Mouse (Mus musculus) CH12.LX (cell line): Measurements from ENCODE around the gene Pnldc1. TPM values are rescaled to one million over a fixed set of nuclear protein-coding genes. Genes with fewer than 3 reads are reported as not detected.

Experiments
- DNase-seq: peaks from one replicate; pipeline ENCODE4 v3.0.0-alpha.2; 2013; ENCODE audit errors: extremely low read depth
- H3K27ac ChIP-seq: 2 replicates; pipeline ENCODE4 v1.5.1; 2012; ENCODE audit warnings: low read depth, mild to moderate bottlenecking, control low read depth, moderate library complexity; ENCODE audit not compliant: insufficient read depth
- H3K27me3 ChIP-seq: replicated peaks from 2 replicates; pipeline ENCODE3; 2012; ENCODE audit warnings: inconsistent platforms
- H3K36me3 ChIP-seq, 2 experiments: replicated peaks in 1 of 2; 2 replicates each; pipeline versions ENCODE3 to v1.6.1; 2012; ENCODE audit warnings: inconsistent platforms in 1 of 2, low read length in 1 of 2, mild to moderate bottlenecking in 1 of 2, mixed read lengths in 1 of 2, moderate library complexity in 1 of 2; ENCODE audit not compliant: control insufficient read depth in 1 of 2, insufficient read depth in 1 of 2
- H3K4me1 ChIP-seq, 2 experiments: 2 replicates each; pipeline ENCODE4 v1.6.1; 2012; ENCODE audit warnings: inconsistent platforms in 1 of 2, moderate library complexity in 1 of 2; ENCODE audit not compliant: insufficient read depth in 2 of 2, control insufficient read depth in 1 of 2
- H3K4me2 ChIP-seq: 2 replicates; pipeline ENCODE4 v1.6.1; 2012; ENCODE audit warnings: low read depth, mild to moderate bottlenecking, control low read depth; ENCODE audit not compliant: poor library complexity, insufficient read depth, severe bottlenecking
- H3K4me3 ChIP-seq, 3 experiments: fragments of 150-350 bp in 1 of 3; sonication (generic) in 1 of 3; replicated peaks in 1 of 3; 2 replicates each; pipeline versions ENCODE3 to v1.5.1; 2011 to 2012; ENCODE audit warnings: low read depth in 2 of 3, low read length in 2 of 3, mild to moderate bottlenecking in 2 of 3, moderate library complexity in 2 of 3, control low read depth in 1 of 3, improper control_type of control experiment in 1 of 3, inconsistent platforms in 1 of 3, mixed read lengths in 1 of 3; ENCODE audit not compliant: poor library complexity in 1 of 3
- H3K79me2 ChIP-seq: replicated peaks from 2 replicates; pipeline ENCODE4 v1.6.1; 2012; ENCODE audit warnings: mild to moderate bottlenecking, moderate library complexity; ENCODE audit not compliant: control insufficient read depth, poor library complexity, insufficient read depth, severe bottlenecking; ENCODE audit errors: extremely low read depth
- H3K9ac ChIP-seq: 2 replicates; pipeline ENCODE4 v1.6.1; 2012; ENCODE audit warnings: low read depth, mild to moderate bottlenecking, control low read depth, moderate library complexity; ENCODE audit not compliant: insufficient read depth
- H3K9me3 ChIP-seq: replicated peaks from 2 replicates; pipeline ENCODE3; 2012; ENCODE audit warnings: low read length, inconsistent platforms, mixed read lengths
- EP300 ChIP-seq: IDR thresholded peaks from 2 replicates; pipeline ENCODE4 v1.6.1; 2011; ENCODE audit warnings: low read length, improper control_type of control experiment
- MAFK ChIP-seq: IDR thresholded peaks from 2 replicates; pipeline ENCODE4 v1.6.1; 2011; ENCODE audit warnings: low read length, improper control_type of control experiment; ENCODE audit not compliant: insufficient replicate concordance
- MAX ChIP-seq: IDR thresholded peaks from 2 replicates; pipeline ENCODE4 v1.6.1; 2011; ENCODE audit warnings: low read length, improper control_type of control experiment
- MAZ ChIP-seq: IDR thresholded peaks from 2 replicates; pipeline ENCODE4 v1.6.1; 2012; ENCODE audit warnings: low read depth, mild to moderate bottlenecking, inconsistent platforms, low read length, improper control_type of control experiment, moderate library complexity
- MXI1 ChIP-seq: IDR thresholded peaks from 2 replicates; pipeline ENCODE4 v1.6.1; 2011; ENCODE audit warnings: mild to moderate bottlenecking, low read depth, low read length, improper control_type of control experiment
- NRF1 ChIP-seq: IDR thresholded peaks from 2 replicates; pipeline ENCODE4 v1.6.1; 2014; ENCODE audit warnings: low read depth, mild to moderate bottlenecking, inconsistent platforms, low read length, improper control_type of control experiment, moderate library complexity
- PAX5 ChIP-seq: IDR thresholded peaks from 2 replicates; pipeline ENCODE4 v1.6.1; 2012; ENCODE audit warnings: low read length, inconsistent platforms, mixed read lengths
- POLR2A ChIP-seq: IDR thresholded peaks from 2 replicates; pipeline ENCODE4 v1.6.1; 2011; ENCODE audit warnings: low read depth, mild to moderate bottlenecking, improper control_type of control experiment, low read length
- RAD21 ChIP-seq: IDR thresholded peaks from 2 replicates; pipeline ENCODE4 v1.6.1; 2011; ENCODE audit warnings: low read depth, mild to moderate bottlenecking, low read length, improper control_type of control experiment, moderate library complexity
- TBP ChIP-seq: conservative IDR thresholded peaks from 2 replicates; pipeline ENCODE4 v1.6.1; 2011; ENCODE audit warnings: low read depth, low read length, improper control_type of control experiment
- USF1 ChIP-seq: IDR thresholded peaks from 2 replicates; pipeline ENCODE4 v1.6.1; 2014; ENCODE audit warnings: low read depth, mild to moderate bottlenecking, inconsistent platforms, low read length, improper control_type of control experiment
- ZC3H11A ChIP-seq: IDR thresholded peaks from 2 replicates; pipeline ENCODE4 v1.6.1; 2012; ENCODE audit warnings: low read depth, mild to moderate bottlenecking, inconsistent platforms, low read length, improper control_type of control experiment
- ZKSCAN1 ChIP-seq: IDR thresholded peaks from 2 replicates; pipeline ENCODE4 v1.6.1; 2012; ENCODE audit warnings: low read depth, inconsistent platforms, low read length, improper control_type of control experiment, borderline replicate concordance
- ZMIZ1 ChIP-seq: IDR thresholded peaks from 2 replicates; pipeline ENCODE4 v1.6.1; 2012; ENCODE audit warnings: low read depth, mild to moderate bottlenecking, inconsistent platforms, low read length, improper control_type of control experiment
- dilution Hi-C: fragments of 300-500 bp; cut with MboI; formaldehyde crosslinking; loops from 2 replicates; pipeline ENCODE4 v1.14.3; 2020; ENCODE audit warnings: low sequenced_read_pairs; ENCODE audit not compliant: extremely low pct_unique_long_range_greater_than_20kb, extremely low pct_ligation_motif_present
- in situ Hi-C: fragments of 300-500 bp; cut with MboI; formaldehyde crosslinking; loops from 3 replicates; pipeline ENCODE4 v1.14.3; 2019; ENCODE audit warnings: low sequenced_read_pairs, low pct_ligation_motif_present, low pct_unique_long_range_greater_than_20kb, mixed read lengths
- polyA plus RNA-seq: library from polyadenylated mRNA; unstranded; fragments of >175 nt; gene quantifications from 2 replicates; pipeline ENCODE4 v1.2.1, GENCODE M21; 2012; ENCODE audit warnings: low read depth; ENCODE audit not compliant: insufficient read length
- total RNA-seq, 2 experiments: library from RNA; depleted of rRNA; stranded (reverse); fragments of 300-350 nt in 1 of 2; fragments of >200 nt in 1 of 2; gene quantifications; 2 replicates each; pipeline ENCODE4 v1.2.3; 2012 to 2014

Pnldc1 gene
- total and polyA plus RNA-seq, 3 experiments, result 0.11 to 0.90 (median 0.25) TPM

DNA sequence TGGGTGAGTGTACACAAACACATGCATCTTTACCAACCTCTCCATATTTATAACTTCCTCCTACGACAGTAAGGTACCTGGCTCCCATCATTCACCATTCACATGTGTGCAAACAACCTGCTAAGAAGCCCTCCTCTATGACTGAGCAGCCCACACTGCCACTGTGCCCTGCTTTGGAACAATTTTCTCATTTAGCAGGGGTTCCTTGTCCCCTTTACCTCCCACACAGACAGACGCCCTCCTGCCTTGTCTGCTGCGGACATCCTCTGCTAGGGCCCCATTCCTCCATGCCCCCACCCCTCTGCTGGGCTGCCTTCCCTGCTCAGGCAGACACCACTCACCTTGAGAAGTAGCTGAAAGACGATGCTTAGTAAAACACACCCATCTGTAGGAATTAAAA, 62.3 kb downstream of the Pnldc1 start:
- no peaks in the 10 kb centered on the region for H3K79me2 ChIP-seq
- no peak for DNase-seq
- H3K4me3 ChIP-seq, result no peak overlapping the region
- dilution Hi-C loops (no loop called here), in situ Hi-C loops (no loop called here)
- H3K27me3 ChIP-seq, result no peaks in the 10 kb centered on the region
- H3K9me3 ChIP-seq, result no peaks in the 10 kb centered on the region
- no peak overlapping the region for H3K27ac ChIP-seq
- no peak overlapping the region for H3K9ac ChIP-seq
- no peaks in the 10 kb centered on the region for H3K4me1 ChIP-seq
- TF ChIP-seq NRF1, result no peak
- TF ChIP-seq MAX, result no peak
- no peak for TF ChIP-seq ZKSCAN1
- no peak for TF ChIP-seq POLR2A
- no peak for TF ChIP-seq USF1
- no peaks in the 10 kb centered on the region for H3K36me3 ChIP-seq
- H3K4me2 ChIP-seq, result no peak overlapping the region

GRCm38 (mm10) chr17:12846474-12846873, 63.6 kb downstream of the Pnldc1 start:
- in situ Hi-C loops, result no loop called here
- H3K27me3 ChIP-seq, result no peaks in the 10 kb centered on the region
- H3K4me2 ChIP-seq, result no peak overlapping the region
- no peak overlapping the region for H3K9ac ChIP-seq
- no peak for DNase-seq
- no peaks in the 10 kb centered on the region for H3K36me3 ChIP-seq
- H3K9me3 ChIP-seq, result no peaks in the 10 kb centered on the region
- no peaks in the 10 kb centered on the region for H3K79me2 ChIP-seq
- H3K27ac ChIP-seq, result no peak overlapping the region
- no peaks in the 10 kb centered on the region for H3K4me1 ChIP-seq
- dilution Hi-C loops, result no loop called here
- no peak for TF ChIP-seq MXI1
- H3K4me3 ChIP-seq, result no peak overlapping the region

DNA sequence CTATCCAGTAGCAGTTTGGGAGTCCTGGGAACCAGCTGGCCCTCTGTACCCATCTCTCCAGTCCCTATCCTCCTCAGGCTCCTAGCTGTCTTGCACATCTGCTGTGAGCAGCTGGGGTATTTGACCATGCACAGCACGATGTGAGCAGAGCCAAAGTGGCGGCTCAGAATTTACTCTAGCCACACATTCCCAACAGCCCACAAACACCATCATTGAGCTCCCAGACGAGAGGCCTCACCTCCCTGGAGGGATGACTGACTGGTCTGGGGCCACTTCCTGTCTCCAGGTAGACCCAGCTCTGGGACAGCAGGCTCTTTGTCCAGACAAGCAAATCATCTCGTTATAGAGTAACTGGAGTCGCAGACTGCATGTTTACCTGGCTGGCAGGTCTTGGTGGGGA, 64.2 kb downstream of the Pnldc1 start:
- in situ Hi-C loops, result no loop called here
- H3K4me2 ChIP-seq, result no peak overlapping the region

More for the DNA sequence above, 64.2 kb downstream of the Pnldc1 start:
- H3K36me3 ChIP-seq, result no peaks in the 10 kb centered on the region
- H3K4me1 ChIP-seq, result no peaks in the 10 kb centered on the region
- no peaks in the 10 kb centered on the region for H3K79me2 ChIP-seq
- no peak overlapping the region for H3K9ac ChIP-seq
- H3K27me3 ChIP-seq, result no peaks in the 10 kb centered on the region
- no peaks in the 10 kb centered on the region for H3K9me3 ChIP-seq
- DNase-seq, result no peak
- H3K4me3 ChIP-seq, result no peak overlapping the region
- H3K27ac ChIP-seq, result no peak overlapping the region
- dilution Hi-C loops, result no loop called here
- no peak for TF ChIP-seq ZMIZ1
- TF ChIP-seq MAX, result no peak
- TF ChIP-seq USF1, result no peak
- no peak for TF ChIP-seq RAD21
- no peak for TF ChIP-seq TBP
- no peak for TF ChIP-seq EP300
- TF ChIP-seq MAZ, result no peak
- TF ChIP-seq PAX5, result no peak
- no peak for TF ChIP-seq ZC3H11A
- TF ChIP-seq MXI1, result no peak
- no peak for TF ChIP-seq MAFK
